Mouse (Mus musculus) kidney, adult 2 months (tissue): Measurements from ENCODE around the gene Eefsec. TPM values are rescaled to one million over a fixed set of nuclear protein-coding genes. Genes with fewer than 3 reads are reported as not detected.
A peak's percentile ranks its signal among the peaks of the same experiment; 100 is the strongest.

Experiments used
- DNase-seq: peaks from one replicate; pipeline ENCODE4 v3.0.0; 2021
- H3K27ac ChIP-seq: fragments of 200-500 bp; 2 replicates; pipeline ENCODE4 v1.5.1; 2012; ENCODE audit warnings: low read depth, low read length, control low read depth, inconsistent platforms; ENCODE audit not compliant: insufficient read depth
- H3K27me3 ChIP-seq: fragments of 200-500 bp; replicated peaks from 2 replicates; pipeline ENCODE4 v1.6.1; 2012; ENCODE audit warnings: mild to moderate bottlenecking, moderate library complexity, low read length, inconsistent platforms; ENCODE audit not compliant: control insufficient read depth, insufficient read depth
- H3K36me3 ChIP-seq: fragments of 200-500 bp; 2 replicates; pipeline ENCODE4 v1.6.1; 2012; ENCODE audit warnings: mild to moderate bottlenecking, moderate library complexity, low read length, inconsistent platforms; ENCODE audit not compliant: control insufficient read depth, insufficient read depth
- H3K4me1 ChIP-seq: fragments of 200-500 bp; 2 replicates; pipeline ENCODE4 v1.6.1; 2011; ENCODE audit warnings: low read length; ENCODE audit not compliant: control insufficient read depth, insufficient read depth
- H3K4me3 ChIP-seq: fragments of 200-500 bp; 2 replicates; pipeline ENCODE4 v1.5.1; 2011; ENCODE audit warnings: mild to moderate bottlenecking, low read depth, low read length, control low read depth; ENCODE audit not compliant: insufficient read depth
- CTCF ChIP-seq: fragments of 200-500 bp; conservative IDR thresholded peaks from 2 replicates; pipeline ENCODE4 v1.5.1; 2011; ENCODE audit warnings: low read depth, mild to moderate bottlenecking, control low read depth, low read length, moderate library complexity, mixed read lengths; ENCODE audit not compliant: insufficient read depth, insufficient read length
- POLR2A ChIP-seq: fragments of 200-500 bp; IDR thresholded peaks from one replicate; pipeline ENCODE4 v1.6.1; 2011; ENCODE audit warnings: low read depth, low read length, control low read depth
- WGBS: fragments of 180-500 bp; shearing (Covaris S2); methylation state at CpG from one replicate; pipeline ENCODE4 v1.1.7; 2018; 5-methylcytosine and 5-hydroxymethylcytosine counted together
- polyA plus RNA-seq: library from polyadenylated mRNA; depleted of rRNA; stranded (reverse); fragments of >200 nt; gene quantifications from 2 replicates; pipeline ENCODE4 v1.2.3, GENCODE M21; 2012; rRNA removed

The Eefsec gene
- 32.5 and 38.7 TPM in 2 replicates for polyA plus RNA-seq

- no peaks in the 10 kb centered on the region for H3K36me3 ChIP-seq
- TF ChIP-seq CTCF (no peak), POLR2A (peak; percentile 19)
- peak; percentile 81 for DNase-seq
- peak within 1 kb of the TSS; percentile 87 for H3K4me3 ChIP-seq
- H3K27me3 ChIP-seq = no peaks in the 10 kb centered on the region
- no peak within 1 kb of the TSS for H3K27ac ChIP-seq
- WGBS = 2% methylated on average over 72 of the region's 72 CpGs
- H3K4me1 ChIP-seq = peaks cover 6% of the 10 kb centered on the region; the same call in 1 of the 2 replicates
Observed at GRCm38 (mm10) chr6:88446063-88447002, at the start of gene Eefsec. TSS of gene Eefsec (minus strand) at chr6:88446539.

- Histone ChIP-seq H3K4me1 (no peaks in the 10 kb centered on the region), H3K36me3 (no peaks in the 10 kb centered on the region), H3K27ac (no peak overlapping the region), H3K27me3 (no peaks in the 10 kb centered on the region), H3K4me3 (no peak overlapping the region)
- no peak for TF ChIP-seq CTCF
- no peak for TF ChIP-seq POLR2A
- no peak for DNase-seq
- 89% methylated on average over 6 of the region's 6 CpGs for WGBS
Observed at GRCm38 (mm10) chr6:88493712-88494111, 47.4 kb upstream of the Eefsec start.

- no peak for DNase-seq
- TF ChIP-seq CTCF = no peak
- no peak for TF ChIP-seq POLR2A
- no peak overlapping the region for H3K4me3 ChIP-seq
- no peaks in the 10 kb centered on the region for H3K36me3 ChIP-seq
- WGBS = 90% methylated on average over 12 of the region's 12 CpGs
- H3K27me3 ChIP-seq = no peaks in the 10 kb centered on the region
- no peaks in the 10 kb centered on the region for H3K4me1 ChIP-seq
- no peak overlapping the region for H3K27ac ChIP-seq
Observed at GRCm38 (mm10) chr6:88490629-88491354, 44.5 kb upstream of the Eefsec start.

DNA sequence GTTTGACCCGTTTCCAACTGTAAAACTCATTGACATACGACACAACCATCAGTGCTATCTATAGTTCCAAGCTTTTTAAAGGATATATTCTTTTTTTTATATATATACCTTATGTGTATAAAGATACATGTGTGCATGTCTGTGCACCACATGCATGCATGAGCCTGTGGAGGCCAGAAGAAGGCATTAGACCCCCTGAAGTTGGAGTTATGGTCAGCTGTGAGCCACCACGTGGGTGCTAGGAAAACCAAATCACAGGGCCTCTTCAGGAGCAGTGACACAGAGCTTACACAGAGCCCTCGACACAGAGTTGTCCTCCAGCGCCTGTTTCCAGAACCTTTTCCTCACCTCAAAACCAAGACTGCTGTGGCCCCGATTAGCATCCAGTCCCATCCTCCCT lies 43.5 kb upstream of the Eefsec start:
- no peak overlapping the region for H3K27ac ChIP-seq
- 86% methylated on average over 6 of the region's 6 CpGs for WGBS
- DNase-seq = no peak
- H3K36me3 ChIP-seq = no peaks in the 10 kb centered on the region
- no peaks in the 10 kb centered on the region for H3K27me3 ChIP-seq
- TF ChIP-seq CTCF (no peak), POLR2A (no peak)
- no peaks in the 10 kb centered on the region for H3K4me1 ChIP-seq
- no peak overlapping the region for H3K4me3 ChIP-seq

- H3K36me3 ChIP-seq = no peaks in the 10 kb centered on the region
- no peak overlapping the region for H3K27ac ChIP-seq
- TF ChIP-seq CTCF = no peak
- no peak for TF ChIP-seq POLR2A
- no peak for DNase-seq
- H3K27me3 ChIP-seq = no peaks in the 10 kb centered on the region
- 92% methylated on average over 7 of the region's 7 CpGs for WGBS
- no peak overlapping the region for H3K4me3 ChIP-seq
- no peaks in the 10 kb centered on the region for H3K4me1 ChIP-seq
Observed at GRCm38 (mm10) chr6:88489026-88489425, 42.7 kb upstream of the Eefsec start.

DNA sequence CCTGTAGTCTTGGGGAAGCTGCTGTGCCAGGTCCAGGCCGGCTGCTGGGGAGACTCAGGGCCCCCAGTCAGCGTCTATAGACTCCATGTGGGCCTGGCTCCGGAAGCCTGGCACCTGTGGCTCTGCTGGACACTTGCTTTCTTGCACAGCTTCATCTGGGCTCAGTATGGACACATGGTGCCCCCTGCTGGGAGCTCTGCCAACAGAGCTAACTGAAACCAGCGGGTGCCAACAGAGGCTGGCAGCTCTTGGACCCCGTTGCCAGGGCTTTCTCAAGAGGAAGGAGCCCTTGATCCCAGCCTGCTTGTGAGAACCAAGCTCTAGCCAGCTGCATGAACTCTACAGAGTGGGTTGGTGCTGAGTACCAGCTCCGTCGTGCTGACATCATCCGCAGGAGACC lies 40.6 kb upstream of the Eefsec start:
- Histone ChIP-seq H3K4me3 (no peak overlapping the region), H3K27me3 (no peaks in the 10 kb centered on the region), H3K4me1 (no peaks in the 10 kb centered on the region), H3K27ac (no peak overlapping the region), H3K36me3 (no peaks in the 10 kb centered on the region)
- WGBS = 75% methylated on average over 8 of the region's 8 CpGs
- peak; percentile 48 for DNase-seq
- TF ChIP-seq CTCF (peak; percentile 44; the same call in 1 of the 2 replicates), POLR2A (no peak)

DNA sequence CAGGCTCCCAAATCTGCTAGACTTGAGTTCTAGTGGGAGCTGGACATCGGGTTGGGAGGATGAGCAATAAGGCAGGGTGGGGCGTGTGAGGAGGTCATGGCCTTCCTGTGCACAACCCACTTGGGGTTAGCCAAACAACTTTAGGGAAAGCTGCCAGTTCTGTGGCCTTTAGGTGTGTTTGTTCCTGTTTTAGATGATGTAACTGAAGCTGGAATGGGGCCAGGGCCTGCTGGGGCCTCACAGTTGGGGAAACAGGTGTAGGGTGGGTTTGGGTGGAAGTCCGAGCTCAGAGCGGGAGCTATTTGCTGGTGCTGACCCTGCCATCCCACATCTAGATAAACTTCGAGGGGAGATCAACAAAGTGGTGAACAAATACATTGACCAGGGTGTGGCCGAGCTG lies 39.0 kb upstream of the Eefsec start:
- TF ChIP-seq CTCF (no peak), POLR2A (no peak)
- Histone ChIP-seq H3K4me3 (no peak overlapping the region), H3K36me3 (no peaks in the 10 kb centered on the region), H3K4me1 (no peaks in the 10 kb centered on the region), H3K27ac (no peak overlapping the region), H3K27me3 (no peaks in the 10 kb centered on the region)
- WGBS = 72% methylated on average over 6 of the region's 6 CpGs
- DNase-seq = peak; percentile 44
